Mouse (Mus musculus) central nervous system, embryonic 14 days (tissue): ENCODE measurements around the gene Vmn1r6. TPM values are rescaled to one million over a fixed set of nuclear protein-coding genes. Genes with fewer than 3 reads are reported as not detected.

Experiments used
- polyA plus RNA-seq: library from polyadenylated mRNA; depleted of rRNA; stranded (reverse); fragments of >200 nt; gene quantifications from 2 replicates; pipeline ENCODE4 v1.2.3, GENCODE M21; 2012; rRNA removed

Gene Vmn1r6
- not detected in 2 replicates for polyA plus RNA-seq

DNA sequence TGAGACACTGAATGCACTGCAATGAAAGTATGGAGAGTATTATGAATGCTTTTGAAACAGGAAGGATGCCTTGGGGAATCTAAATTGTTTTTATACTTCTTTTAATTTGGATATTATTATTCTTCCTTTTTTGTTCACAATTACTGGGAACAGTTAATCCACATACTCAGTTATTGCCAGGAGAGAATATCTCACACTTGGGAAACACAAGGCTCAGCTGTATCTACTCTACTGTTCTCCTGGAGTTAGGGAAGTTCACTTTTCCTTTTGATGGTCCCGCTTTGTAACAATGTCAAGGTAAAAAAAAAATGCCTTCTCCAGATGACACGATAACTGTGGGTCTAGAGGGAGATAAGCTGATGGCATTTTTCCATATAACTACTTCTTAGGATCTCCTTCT is at the start of gene Vmn1r6:
TSS of gene Vmn1r6 (plus strand) at position 301 of the 400 bp plus-strand sequence.

DNA sequence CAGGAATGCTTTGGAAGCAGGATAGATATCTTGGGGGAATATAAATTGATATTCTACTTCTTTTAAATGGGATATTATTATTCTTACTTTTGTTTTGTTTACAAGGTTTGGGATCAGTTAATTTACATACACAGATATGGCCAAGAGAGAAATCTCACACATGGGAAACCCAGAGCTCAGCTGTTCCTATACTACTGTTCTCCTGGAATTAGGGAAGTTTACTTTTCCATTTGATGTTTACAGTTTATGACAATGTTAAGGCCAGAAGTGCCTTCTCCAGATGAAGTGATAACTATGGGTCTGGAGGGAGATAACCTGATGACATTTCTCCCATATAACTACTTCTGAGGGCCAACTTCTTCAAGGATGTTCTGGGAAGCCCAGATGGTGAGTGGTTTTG is 27.1 kb upstream of the Vmn1r6 start, which contains the start of gene Vmn1r5:
TSS of gene Vmn1r5 (plus strand) at position 301 of the 400 bp plus-strand sequence.

DNA sequence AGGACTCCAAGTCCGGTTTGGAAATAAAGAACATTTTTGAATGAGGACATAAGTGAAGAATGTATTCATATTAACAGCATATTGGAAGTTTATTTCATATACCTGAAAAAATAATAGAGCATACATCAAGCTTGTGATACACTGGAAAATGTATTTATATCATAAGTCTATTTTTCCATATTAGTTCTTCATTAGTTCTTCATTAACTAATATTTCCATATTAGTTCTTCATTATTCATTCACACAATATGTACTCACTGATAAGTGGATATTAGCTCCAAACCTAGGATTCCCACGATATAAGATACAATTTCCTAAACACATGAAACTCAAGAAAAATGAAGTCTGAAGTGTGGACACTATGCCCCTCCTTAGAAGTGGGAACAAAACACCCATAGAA is 28.2 kb downstream of the Vmn1r6 start, which contains the start of gene Vmn1r7:
TSS of gene Vmn1r7 (minus strand) at position 101 of the 400 bp plus-strand sequence.

GRCm38 (mm10) chr6:57031984-57032383 is 34.9 kb downstream of the Vmn1r6 start, which contains the start of gene Vmn1r8:
TSS of gene Vmn1r8 (plus strand) at chr6:57032284.

Other genes starting within 250 kb of the Vmn1r6 start
- 28.3 and 31.3 TPM in 2 replicates for gene Kbtbd2, start 199.4 kb upstream of the Vmn1r6 start, polyA plus RNA-seq
- 40.0 and 90.3 TPM in 2 replicates for gene Fkbp9, start 165.2 kb upstream of the Vmn1r6 start, polyA plus RNA-seq
- gene Nt5c3, start 73.3 kb upstream of the Vmn1r6 start, polyA plus RNA-seq: 48.3 and 50.6 TPM in 2 replicates
- gene Vmn1r4, start 73.2 kb upstream of the Vmn1r6 start, polyA plus RNA-seq: 0.36 and 0.43 TPM in 2 replicates
- not detected in 2 replicates for gene Vmn1r5, start 27.0 kb upstream of the Vmn1r6 start, polyA plus RNA-seq
- gene Vmn1r7, start 28.1 kb downstream of the Vmn1r6 start, polyA plus RNA-seq: not detected in 2 replicates
- not detected in 2 replicates for gene Vmn1r8, start 35.0 kb downstream of the Vmn1r6 start, polyA plus RNA-seq
- not detected in 2 replicates for gene Vmn1r9, start 69.5 kb downstream of the Vmn1r6 start, polyA plus RNA-seq
- not detected in 2 replicates for gene Vmn1r10, start 112.2 kb downstream of the Vmn1r6 start, polyA plus RNA-seq
- not detected in 2 replicates for gene Vmn1r11, start 136.2 kb downstream of the Vmn1r6 start, polyA plus RNA-seq
- gene Vmn1r12, start 159.7 kb downstream of the Vmn1r6 start, polyA plus RNA-seq: not detected in 2 replicates
- not detected in 2 replicates for gene Vmn1r13, start 206.0 kb downstream of the Vmn1r6 start, polyA plus RNA-seq
- not detected in 2 replicates for gene Vmn1r14, start 234.4 kb downstream of the Vmn1r6 start, polyA plus RNA-seq